Mouse (Mus musculus): ENCODE measurements around the gene Aven. TPM values are rescaled to one million over a fixed set of nuclear protein-coding genes. Genes with fewer than 3 reads are reported as not detected.

Aven gene
- total RNA-seq, 2 experiments from 2014 or later, result 13.1 to 13.7 TPM

GRCm38 (mm10) chr2:112637206-112637605 is 144.4 kb downstream of the Aven start:
- no peak for DNase-seq (ENCODE audit: low spot score in 2 of 2)

GRCm38 (mm10) chr2:112653836-112654235 is 161.1 kb downstream of the Aven start:
- no peak for DNase-seq (ENCODE audit: low spot score in 2 of 2)

- no peak for DNase-seq (ENCODE audit: low spot score in 2 of 2)
These were observed 163.4 kb downstream of the Aven start for GRCm38 (mm10) chr2:112656131-112656530.

GRCm38 (mm10) chr2:112669461-112669860 is 176.7 kb downstream of the Aven start:
- DNase-seq (ENCODE audit: low spot score in 2 of 2), result no peak

- DNase-seq (ENCODE audit: low spot score in 2 of 2), result no peak
These were observed 183.4 kb downstream of the Aven start for GRCm38 (mm10) chr2:112676175-112676574.

- DNase-seq (ENCODE audit: low spot score in 2 of 2), result no peak
These were observed 184.0 kb downstream of the Aven start for GRCm38 (mm10) chr2:112676721-112677120.

- DNase-seq (ENCODE audit: low spot score in 2 of 2), result no peak
These were observed 184.5 kb downstream of the Aven start for GRCm38 (mm10) chr2:112677246-112677645.

- DNase-seq (ENCODE audit: low spot score in 2 of 2), result no peak
These were observed 189.1 kb downstream of the Aven start for GRCm38 (mm10) chr2:112681817-112682216.

Small RNA genes within 50 kb of the gene (microRNA-seq; reads per million reads assigned to microRNA genes)
- gene Gm44374, result not detected

Other genes starting within 250 kb of the Aven start
- gene Nutm1, start 233.7 kb upstream of the Aven start, total RNA-seq (2021), result not detected
- 10 to 100 TPM; 89.3 to 93.9 TPM for gene Nop10, start 231.0 kb upstream of the Aven start, total RNA-seq (2021)
- gene Slc12a6, start 227.1 kb upstream of the Aven start, total RNA-seq (2021), result 10 to 100 TPM; 52.8 to 54.2 TPM
- not detected for gene Gm21985, start 226.7 kb upstream of the Aven start, total RNA-seq (2021)
- gene Emc4, start 124.9 kb upstream of the Aven start, total RNA-seq (2021), result 10 to 100 TPM; 75.3 to 80.2 TPM
- gene Katnbl1, start 113.8 kb upstream of the Aven start, total RNA-seq (2021), result 10 to 100 TPM; 17.1 to 17.3 TPM
- 10 to 100 TPM; 25.1 to 28.3 TPM for gene Emc7, start 38.0 kb upstream of the Aven start, total RNA-seq (2021)
- under 1 TPM in 1 of 2 experiments, not detected in 1; 0.25 TPM for gene Chrm5, start 12.2 kb upstream of the Aven start, total RNA-seq (2021)